Mouse (Mus musculus): ENCODE measurements around the gene Tnrc6a. TPM values are rescaled to one million over a fixed set of nuclear protein-coding genes. Genes with fewer than 3 reads are reported as not detected.

Tnrc6a gene
- total RNA-seq, 1 experiment, result 46.6 TPM

DNA sequence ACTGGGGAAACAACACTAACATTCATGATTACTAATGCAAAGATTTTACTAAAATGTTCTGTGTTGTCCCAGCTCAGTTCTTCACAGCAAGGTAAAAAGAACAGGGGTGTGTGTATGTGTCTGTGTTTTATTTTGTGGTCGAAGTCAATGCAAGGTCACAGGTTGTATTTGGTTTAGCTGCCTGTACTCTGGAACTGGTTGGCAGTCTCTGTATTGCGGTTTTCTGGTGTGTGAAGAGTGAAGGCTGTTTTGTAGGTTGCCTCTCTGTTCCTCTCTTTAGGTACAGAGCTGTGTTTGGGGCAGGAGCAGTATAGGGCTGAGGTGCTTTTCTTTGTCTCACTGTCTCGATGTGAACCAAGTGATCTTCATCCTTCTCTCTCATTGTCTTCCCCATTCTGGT lies 12.0 kb downstream of the Tnrc6a start:
- H3K4me1 ChIP-seq (ENCODE audit: control insufficient read depth in 2 of 2, insufficient read depth in 2 of 2, low read length in 2 of 2, poor library complexity in 1 of 2), result peaks cover 0 to 5% of the 10 kb centered on the region in 2 experiments; a peak in 2 of 4 replicates

GRCm38 (mm10) chr7:123138001-123138400 lies 14.3 kb downstream of the Tnrc6a start:
- Histone ChIP-seq H3K9me3 (ENCODE audit: control insufficient read depth, insufficient read depth, low read depth, low read length) (no peaks in the 10 kb centered on the region), H3K4me3 (ENCODE audit: insufficient read depth in 1 of 2, low read depth in 1 of 2, low read length in 2 of 2, poor library complexity in 1 of 2, severe bottlenecking in 1 of 2) (no peak overlapping the region), H3K9ac (ENCODE audit: insufficient read depth, low read depth, low read length, poor library complexity, severe bottlenecking) (no peak overlapping the region), H3K4me1 (ENCODE audit: control insufficient read depth in 2 of 2, insufficient read depth in 2 of 2, low read length in 2 of 2, poor library complexity in 1 of 2) (peaks cover 0 to 1% of the 10 kb centered on the region in 2 experiments; a peak in 2 of 4 replicates), H3K36me3 (ENCODE audit: control insufficient read depth, insufficient read depth, low read length, poor library complexity, severe bottlenecking) (peaks cover 7% of the 10 kb centered on the region), H3K27ac (ENCODE audit: insufficient read depth, low read depth, low read length, poor library complexity, severe bottlenecking) (no peak overlapping the region)
- DNase-seq (ENCODE audit: low read depth, low spot score), result no peak
- TF ChIP-seq MAFK (IDR thresholded peaks at IDR 0.05; ENCODE audit: insufficient read depth, low read depth, low read length) (no peak), ZNF384 (IDR thresholded peaks at IDR 0.05; ENCODE audit: low read depth, low read length) (no peak), CHD2 (IDR thresholded peaks at IDR 0.05; ENCODE audit: low read depth, low read length) (no peak), HCFC1 (IDR thresholded peaks at IDR 0.05; ENCODE audit: borderline replicate concordance, insufficient read depth, low read length) (no peak), ZC3H11A (IDR thresholded peaks at IDR 0.05; ENCODE audit: borderline replicate concordance, low read depth, low read length) (no peak)
- in situ Hi-C loops (cut with MboI; ENCODE audit: low sequenced_read_pairs in 2 of 2, unreplicated experiment in 2 of 2), result no loop called here

More for the DNA sequence above, 12.0 kb downstream of the Tnrc6a start:
- no peak for TF ChIP-seq MAFK (IDR thresholded peaks at IDR 0.05; ENCODE audit: insufficient read depth, low read depth, low read length)
- no peak for TF ChIP-seq ZNF384 (IDR thresholded peaks at IDR 0.05; ENCODE audit: low read depth, low read length)
- TF ChIP-seq HCFC1 (IDR thresholded peaks at IDR 0.05; ENCODE audit: borderline replicate concordance, insufficient read depth, low read length), result no peak
- TF ChIP-seq CHD2 (IDR thresholded peaks at IDR 0.05; ENCODE audit: low read depth, low read length), result no peak
- no peak for TF ChIP-seq ZC3H11A (IDR thresholded peaks at IDR 0.05; ENCODE audit: borderline replicate concordance, low read depth, low read length)
- in situ Hi-C loops (cut with MboI; ENCODE audit: low sequenced_read_pairs in 2 of 2, unreplicated experiment in 2 of 2), result no loop called here
- Histone ChIP-seq H3K9me3 (ENCODE audit: control insufficient read depth, insufficient read depth, low read depth, low read length) (no peaks in the 10 kb centered on the region), H3K27ac (ENCODE audit: insufficient read depth, low read depth, low read length, poor library complexity, severe bottlenecking) (no peak overlapping the region), H3K9ac (ENCODE audit: insufficient read depth, low read depth, low read length, poor library complexity, severe bottlenecking) (no peak overlapping the region), H3K36me3 (ENCODE audit: control insufficient read depth, insufficient read depth, low read length, poor library complexity, severe bottlenecking) (peaks cover 7% of the 10 kb centered on the region), H3K4me3 (ENCODE audit: insufficient read depth in 1 of 2, low read depth in 1 of 2, low read length in 2 of 2, poor library complexity in 1 of 2, severe bottlenecking in 1 of 2) (no peak overlapping the region)
- DNase-seq (ENCODE audit: low read depth, low spot score), result no peak

DNA sequence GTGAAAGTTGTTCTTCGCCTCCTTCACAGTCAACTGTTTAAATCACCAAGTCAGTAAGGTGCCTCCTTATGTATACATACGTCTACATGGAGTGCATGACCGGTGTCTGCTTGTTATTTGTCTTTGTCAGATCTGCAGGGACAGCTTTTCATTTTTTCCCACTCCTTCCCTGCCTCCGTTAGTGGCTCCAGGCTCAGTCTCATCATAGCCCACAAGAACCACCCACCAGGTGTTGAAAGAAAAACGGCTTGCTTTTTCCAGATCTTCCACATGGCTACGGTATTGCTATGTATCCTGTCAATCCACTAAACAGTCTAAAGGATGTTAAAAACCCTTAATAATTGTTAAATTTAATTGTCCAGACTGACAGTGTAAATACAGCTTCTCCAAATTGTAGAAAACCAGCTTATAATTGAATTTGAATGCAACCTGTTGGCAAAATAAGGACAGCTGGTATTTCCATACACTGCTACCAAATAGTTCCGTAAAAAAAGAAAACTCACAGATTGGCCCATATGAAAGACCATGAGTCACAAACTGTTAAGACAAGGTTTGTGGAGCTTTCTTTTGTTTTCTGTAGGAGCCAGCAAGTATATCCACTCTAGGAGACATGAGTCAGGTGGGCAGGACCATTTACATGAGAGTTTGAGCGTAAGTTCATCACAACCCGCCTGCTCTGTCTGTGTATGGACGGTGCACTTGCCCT lies 22.6 kb downstream of the Tnrc6a start:
- Histone ChIP-seq H3K27ac (ENCODE audit: insufficient read depth, low read depth, low read length, poor library complexity, severe bottlenecking) (no peak overlapping the region), H3K4me3 (ENCODE audit: insufficient read depth in 1 of 2, low read depth in 1 of 2, low read length in 2 of 2, poor library complexity in 1 of 2, severe bottlenecking in 1 of 2) (no peak overlapping the region), H3K4me1 (ENCODE audit: control insufficient read depth in 2 of 2, insufficient read depth in 2 of 2, low read length in 2 of 2, poor library complexity in 1 of 2) (no peaks in the 10 kb centered on the region), H3K36me3 (ENCODE audit: control insufficient read depth, insufficient read depth, low read length, poor library complexity, severe bottlenecking) (no peaks in the 10 kb centered on the region; the same call in none of the 2 replicates), H3K9ac (ENCODE audit: insufficient read depth, low read depth, low read length, poor library complexity, severe bottlenecking) (no peak overlapping the region), H3K9me3 (ENCODE audit: control insufficient read depth, insufficient read depth, low read depth, low read length) (no peaks in the 10 kb centered on the region)
- no peak for TF ChIP-seq ZC3H11A (IDR thresholded peaks at IDR 0.05; ENCODE audit: borderline replicate concordance, low read depth, low read length)
- no peak for TF ChIP-seq CHD2 (IDR thresholded peaks at IDR 0.05; ENCODE audit: low read depth, low read length)
- no peak for TF ChIP-seq MAFK (IDR thresholded peaks at IDR 0.05; ENCODE audit: insufficient read depth, low read depth, low read length)
- TF ChIP-seq HCFC1 (IDR thresholded peaks at IDR 0.05; ENCODE audit: borderline replicate concordance, insufficient read depth, low read length), result no peak
- TF ChIP-seq ZNF384 (IDR thresholded peaks at IDR 0.05; ENCODE audit: low read depth, low read length), result no peak
- DNase-seq (ENCODE audit: low read depth, low spot score), result no peak
- in situ Hi-C loops (cut with MboI; ENCODE audit: low sequenced_read_pairs in 2 of 2, unreplicated experiment in 2 of 2), result no loop called here

GRCm38 (mm10) chr7:123147787-123148186 lies 24.1 kb downstream of the Tnrc6a start:
- H3K4me3 ChIP-seq (ENCODE audit: insufficient read depth in 1 of 2, low read depth in 1 of 2, low read length in 2 of 2, poor library complexity in 1 of 2, severe bottlenecking in 1 of 2), result no peak overlapping the region
- H3K9me3 ChIP-seq (ENCODE audit: control insufficient read depth, insufficient read depth, low read depth, low read length), result no peaks in the 10 kb centered on the region
- no peak for DNase-seq (ENCODE audit: low read depth, low spot score)
- in situ Hi-C loops (cut with MboI; ENCODE audit: low sequenced_read_pairs in 2 of 2, unreplicated experiment in 2 of 2), result no loop called here
- no peak overlapping the region for H3K9ac ChIP-seq (ENCODE audit: insufficient read depth, low read depth, low read length, poor library complexity, severe bottlenecking)
- no peaks in the 10 kb centered on the region for H3K4me1 ChIP-seq (ENCODE audit: control insufficient read depth in 2 of 2, insufficient read depth in 2 of 2, low read length in 2 of 2, poor library complexity in 1 of 2)
- H3K27ac ChIP-seq (ENCODE audit: insufficient read depth, low read depth, low read length, poor library complexity, severe bottlenecking), result no peak overlapping the region
- peaks cover 2% of the 10 kb centered on the region for H3K36me3 ChIP-seq (ENCODE audit: control insufficient read depth, insufficient read depth, low read length, poor library complexity, severe bottlenecking)
- TF ChIP-seq CHD2 (IDR thresholded peaks at IDR 0.05; ENCODE audit: low read depth, low read length) (no peak), ZC3H11A (IDR thresholded peaks at IDR 0.05; ENCODE audit: borderline replicate concordance, low read depth, low read length) (no peak), MAFK (IDR thresholded peaks at IDR 0.05; ENCODE audit: insufficient read depth, low read depth, low read length) (no peak), HCFC1 (IDR thresholded peaks at IDR 0.05; ENCODE audit: borderline replicate concordance, insufficient read depth, low read length) (no peak), ZNF384 (IDR thresholded peaks at IDR 0.05; ENCODE audit: low read depth, low read length) (no peak)

Measured in ES-E14 (cell line).